Mouse (Mus musculus): Measurements from ENCODE around the gene Pold2. TPM values are rescaled to one million over a fixed set of nuclear protein-coding genes. Genes with fewer than 3 reads are reported as not detected.
A peak's percentile ranks its signal among the peaks of the same experiment; 100 is the strongest.

The Pold2 gene
- 10 to 100 TPM; 20.6 to 26.9 TPM for polyA plus RNA-seq (2017; shearing (Covaris generic))

DNA sequence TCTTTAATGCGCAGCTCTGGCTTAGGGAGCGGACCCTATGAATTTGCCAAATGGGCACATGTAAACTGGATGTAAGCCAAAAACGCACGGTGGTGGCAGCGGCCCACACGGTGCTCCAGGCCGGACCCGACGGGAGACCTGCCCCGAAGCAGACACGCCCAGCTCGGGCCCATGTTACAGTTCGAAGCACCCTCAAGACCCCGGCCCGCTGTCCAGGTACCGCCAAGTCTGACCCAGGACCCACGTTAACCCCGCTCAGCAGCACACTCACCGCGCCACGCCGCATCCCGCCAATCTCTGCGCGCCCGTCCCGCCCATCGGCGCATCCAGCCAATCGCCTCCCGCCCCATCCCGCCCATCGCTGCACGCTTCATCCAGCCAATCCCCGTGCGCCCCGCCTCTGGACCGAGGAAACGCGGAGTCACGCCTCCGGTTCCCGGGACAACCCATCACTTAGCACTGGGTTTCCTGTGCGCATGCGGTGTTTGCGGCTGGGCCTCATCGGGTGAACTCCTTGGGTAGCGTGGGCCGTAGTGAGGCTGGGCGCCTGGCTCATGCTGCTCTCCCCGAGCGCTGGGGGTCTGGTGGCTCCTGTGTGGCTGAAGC, at the start of gene Pold2:
Pold2 (minus strand) TSS at position 372 of the 606 bp plus-strand sequence.
- ATAC-seq: peak; percentile 97

DNA sequence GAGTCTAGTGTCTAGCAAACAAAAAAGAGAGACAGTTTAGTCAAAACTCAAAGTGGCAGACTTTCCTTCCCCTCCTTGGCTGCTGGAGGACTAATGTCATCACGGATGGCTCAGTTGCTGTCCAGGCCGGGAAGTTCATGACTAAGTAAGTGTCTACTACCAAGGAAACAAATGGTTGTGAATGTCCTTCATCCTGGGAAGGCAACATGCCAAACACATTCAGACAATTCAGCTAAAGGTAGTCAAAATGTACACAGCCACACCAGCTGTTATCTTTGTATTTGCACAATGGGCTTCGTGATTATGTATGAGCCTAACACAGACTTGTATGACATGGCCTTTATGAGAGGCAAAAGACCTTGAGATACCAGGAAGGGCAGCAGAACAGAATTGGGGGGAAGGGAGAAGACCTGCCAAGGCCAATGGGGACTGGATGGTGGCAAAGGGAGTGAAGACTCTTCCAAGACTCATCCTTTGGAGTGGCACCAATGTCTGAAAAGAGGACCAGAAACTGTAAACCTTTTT, 48.7 kb upstream of the Pold2 start:
- no peak for ATAC-seq

DNA sequence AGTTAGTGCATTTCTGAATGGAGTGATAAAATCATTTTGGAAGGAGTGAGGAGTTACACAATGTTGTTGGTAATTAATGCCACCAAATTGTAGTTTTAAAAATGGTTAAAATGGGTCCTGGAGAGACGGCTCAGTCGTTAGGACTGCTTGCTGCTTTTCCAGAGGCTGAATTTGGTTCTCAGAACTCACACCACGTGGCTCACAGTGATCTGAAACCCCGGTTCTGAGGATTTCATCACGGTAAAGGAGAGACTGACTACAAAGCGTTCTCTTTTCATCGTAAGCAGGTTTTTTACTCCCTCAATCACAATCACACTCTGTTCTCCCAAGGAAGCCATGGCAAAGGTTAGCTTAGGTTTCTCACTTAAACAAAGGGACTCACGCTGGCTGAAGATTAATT, 46.6 kb upstream of the Pold2 start:
- ATAC-seq: no peak

DNA sequence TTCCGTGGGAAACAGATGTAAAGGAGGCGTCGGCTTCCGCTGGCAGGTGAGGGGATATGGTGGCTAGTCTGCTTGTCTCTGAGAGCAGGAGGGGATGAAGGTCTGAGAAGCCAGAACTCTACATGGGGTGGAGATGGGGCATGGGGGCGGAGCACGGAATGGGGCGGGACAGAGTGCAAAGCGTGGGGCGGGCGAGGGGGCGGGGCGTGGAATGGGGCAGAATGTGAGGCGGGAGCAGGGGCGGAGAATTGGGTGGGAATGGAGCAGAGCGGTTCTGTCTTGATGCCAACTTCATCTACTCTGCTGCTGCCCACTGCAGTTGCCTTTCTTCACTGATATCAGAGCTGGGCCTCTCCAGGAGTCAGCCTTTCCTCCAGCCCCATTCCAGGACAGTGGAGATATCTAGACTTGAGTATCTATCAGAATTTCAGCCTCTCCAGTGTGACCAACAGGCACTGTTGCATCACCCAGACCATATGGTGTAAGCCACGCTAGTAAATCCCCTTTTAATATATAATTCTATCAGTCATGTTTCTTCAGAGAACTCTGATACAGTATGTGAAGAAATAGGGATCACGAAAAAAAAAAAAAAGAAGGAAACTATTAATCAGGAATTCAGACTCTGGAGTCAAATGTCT, 42.4 kb upstream of the Pold2 start:
- no peak for ATAC-seq

DNA sequence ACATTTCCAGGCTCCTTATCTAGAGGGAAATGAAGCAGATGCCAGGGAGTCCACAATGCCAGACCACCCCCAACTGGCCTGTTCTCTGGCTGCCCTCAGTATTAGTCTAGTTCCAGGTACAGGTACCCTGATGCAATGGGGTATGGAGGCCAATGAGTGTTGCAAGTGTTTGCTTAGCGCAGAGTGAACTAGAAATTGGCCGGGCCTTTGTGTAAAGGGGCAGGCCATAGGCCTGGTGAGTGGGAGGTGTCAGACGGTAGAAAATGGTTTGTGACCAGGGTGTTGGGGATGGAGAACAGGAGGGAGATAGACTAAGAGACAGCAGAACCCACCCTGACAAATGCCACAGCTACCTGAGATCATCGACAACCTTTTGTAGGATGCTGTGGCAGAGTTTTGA, 41.5 kb upstream of the Pold2 start:
- ATAC-seq: no peak

DNA sequence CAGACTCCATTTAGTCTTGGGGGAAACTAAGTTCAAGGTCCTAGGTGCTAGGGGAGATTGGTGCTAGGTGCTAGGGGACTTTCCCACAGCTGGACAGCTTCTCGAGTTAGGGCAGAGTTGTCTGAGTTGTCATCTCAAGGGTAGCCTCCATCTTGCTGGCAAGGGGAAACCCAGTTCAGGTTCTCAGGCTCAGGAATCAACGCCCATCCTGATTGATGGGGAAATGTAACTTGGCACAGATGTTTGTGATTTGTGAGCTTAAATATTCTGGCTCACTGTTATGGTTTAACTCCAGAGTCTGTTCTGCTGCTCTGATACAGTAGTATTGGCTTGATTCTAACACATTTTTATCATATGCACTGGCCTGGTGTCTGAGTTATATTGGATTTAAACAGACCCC, 40.0 kb upstream of the Pold2 start:
- ATAC-seq: no peak

DNA sequence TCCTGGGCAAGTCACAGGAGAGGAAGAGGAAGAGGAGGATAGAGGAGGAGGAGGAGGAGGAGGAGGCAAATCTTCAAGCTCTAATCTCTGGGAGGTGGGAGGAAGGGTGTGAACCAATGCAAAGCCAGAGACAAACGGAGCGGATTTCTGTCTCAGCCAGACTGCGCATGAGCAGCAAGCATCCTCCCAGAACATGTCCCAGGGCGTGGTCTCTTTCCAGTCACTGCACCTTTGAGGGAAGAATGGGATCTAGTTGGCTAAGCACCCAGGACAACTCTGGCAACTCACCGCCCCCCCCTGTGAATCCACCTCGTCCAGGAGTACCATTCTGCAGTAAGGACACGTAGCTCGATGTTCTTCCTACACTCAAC, 38.1 kb upstream of the Pold2 start:
- ATAC-seq: no peak

DNA sequence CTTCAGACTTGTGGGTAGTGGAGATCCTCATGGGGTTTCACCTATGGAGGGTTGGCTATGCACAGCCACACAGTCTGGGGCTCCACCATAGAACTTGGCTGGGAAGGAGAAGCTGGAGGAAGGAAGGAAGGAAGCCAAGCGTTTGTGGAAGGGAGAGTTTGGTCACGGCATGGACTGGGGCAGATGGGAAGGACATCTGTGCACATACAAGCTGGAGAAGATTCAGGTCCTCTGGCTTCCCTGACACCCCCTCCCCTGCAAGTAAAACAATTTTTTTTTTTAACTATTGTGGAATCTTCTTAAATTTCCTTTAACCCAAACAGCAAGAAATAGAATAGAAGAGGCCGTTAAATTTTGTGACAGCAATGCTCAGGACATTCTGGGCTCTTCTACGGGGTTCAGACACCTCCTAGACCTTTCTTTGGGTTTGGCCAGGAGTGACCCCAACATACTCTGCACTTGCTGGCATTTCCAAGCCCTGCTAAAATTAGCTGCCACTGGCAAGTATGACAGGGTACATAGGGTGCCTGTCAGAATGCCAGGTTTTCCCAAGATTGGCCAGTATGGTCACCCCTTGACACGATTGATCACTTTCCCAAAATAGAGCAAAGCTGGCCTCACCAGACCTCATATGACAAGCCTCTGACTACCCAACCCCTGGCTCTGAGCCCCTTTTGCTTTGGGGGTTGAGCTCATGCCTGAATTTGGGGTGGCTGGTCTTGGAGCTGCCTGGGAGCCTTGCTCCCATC, 37.5 kb upstream of the Pold2 start:
- ATAC-seq: no peak

DNA sequence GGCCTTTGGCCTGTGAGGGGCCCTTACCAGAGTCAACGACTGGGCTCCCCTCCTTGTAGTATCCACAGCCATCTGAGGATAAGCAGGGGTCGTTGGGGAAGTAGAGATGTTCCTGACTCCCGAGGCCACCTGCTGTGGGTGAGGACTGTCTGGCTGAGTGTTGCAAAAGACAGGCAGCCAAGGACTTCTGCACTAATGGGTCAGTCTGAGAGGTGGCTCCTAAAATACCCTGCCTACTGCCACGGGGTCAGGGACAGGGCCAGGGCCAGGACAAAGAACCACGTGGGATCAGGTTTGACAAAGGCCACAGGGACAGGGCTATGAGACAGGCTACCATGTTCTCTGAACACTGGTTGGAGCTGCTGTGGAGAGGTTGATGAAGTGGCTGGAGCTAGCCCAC, 36.8 kb upstream of the Pold2 start:
- ATAC-seq: no peak

DNA sequence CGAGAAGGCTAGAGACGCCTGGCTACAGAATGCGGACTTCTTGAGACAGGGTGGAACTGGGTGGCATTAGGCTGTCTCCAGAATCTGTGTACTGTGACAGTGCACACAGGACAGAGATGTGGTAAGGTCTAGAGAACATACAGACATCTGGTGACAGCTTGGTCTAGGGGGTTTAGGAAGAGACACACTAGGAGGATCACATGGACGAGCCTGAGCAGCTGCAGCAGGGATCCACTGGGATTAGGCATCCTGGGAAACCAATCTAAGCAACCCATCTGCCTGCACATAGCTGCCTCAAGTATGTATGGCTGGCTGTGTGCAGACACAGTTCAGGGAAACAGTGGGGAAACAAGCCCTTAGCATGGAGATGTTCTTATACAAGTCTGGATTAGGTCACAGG, 35.8 kb upstream of the Pold2 start:
- no peak for ATAC-seq

DNA sequence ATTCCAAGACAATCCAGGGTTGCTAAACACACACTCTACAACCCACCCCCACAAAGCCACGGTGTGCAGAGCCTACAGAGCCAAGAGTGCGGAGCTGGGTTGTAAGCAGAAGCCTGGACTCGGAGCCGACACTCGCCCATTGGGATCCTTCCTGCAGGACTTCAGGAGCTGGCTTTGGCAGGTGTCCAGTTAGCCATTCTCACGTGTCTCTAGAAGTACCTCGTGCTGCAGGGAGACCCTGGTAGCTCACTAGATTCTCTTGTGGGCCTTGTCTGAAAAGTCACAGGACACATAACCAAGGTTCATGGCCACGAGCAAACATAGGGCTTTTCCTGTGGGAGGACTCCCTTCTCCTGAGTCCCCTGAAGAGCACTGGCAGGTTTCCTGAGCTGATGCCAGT, 35.2 kb upstream of the Pold2 start:
- ATAC-seq: no peak

DNA sequence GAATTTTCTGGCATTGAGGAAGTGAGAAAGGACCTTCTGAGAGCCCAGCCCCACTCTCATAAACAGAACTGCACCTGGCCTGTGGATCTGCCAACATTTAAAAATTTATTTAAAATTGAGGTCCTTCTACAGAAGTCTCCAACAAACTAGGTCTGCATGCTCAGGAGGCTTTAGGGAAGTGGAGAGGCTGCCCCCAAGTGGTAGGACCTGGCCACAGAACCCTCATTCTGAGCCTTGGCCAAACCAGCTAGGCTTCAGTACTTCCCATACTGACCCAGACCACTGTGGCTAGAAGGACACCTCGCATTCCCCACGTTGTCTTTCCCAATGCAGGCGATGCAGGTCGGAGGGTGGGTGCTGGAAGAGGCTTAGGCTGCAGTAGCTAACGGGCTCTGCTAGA, 34.5 kb upstream of the Pold2 start:
- no peak for ATAC-seq

DNA sequence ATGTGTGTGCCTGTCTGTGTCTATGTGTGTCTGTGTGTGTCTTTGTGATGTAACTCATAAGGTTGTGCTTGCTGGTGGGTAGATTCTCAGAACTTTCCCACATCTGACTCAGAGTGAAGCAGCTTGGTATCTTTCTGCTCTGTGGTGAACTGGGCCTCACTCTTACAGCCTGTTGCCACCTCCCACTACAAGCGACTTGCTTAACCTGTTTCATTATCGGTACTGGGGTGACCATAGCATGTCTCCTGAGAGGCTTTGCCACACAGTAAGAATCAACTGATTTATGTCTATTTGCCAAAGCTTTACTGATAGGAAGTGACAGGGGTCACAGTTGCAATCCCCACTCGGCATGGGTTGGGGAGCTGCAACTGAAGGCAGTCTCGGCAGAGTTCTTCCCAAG, 30.6 kb upstream of the Pold2 start:
- ATAC-seq: no peak

DNA sequence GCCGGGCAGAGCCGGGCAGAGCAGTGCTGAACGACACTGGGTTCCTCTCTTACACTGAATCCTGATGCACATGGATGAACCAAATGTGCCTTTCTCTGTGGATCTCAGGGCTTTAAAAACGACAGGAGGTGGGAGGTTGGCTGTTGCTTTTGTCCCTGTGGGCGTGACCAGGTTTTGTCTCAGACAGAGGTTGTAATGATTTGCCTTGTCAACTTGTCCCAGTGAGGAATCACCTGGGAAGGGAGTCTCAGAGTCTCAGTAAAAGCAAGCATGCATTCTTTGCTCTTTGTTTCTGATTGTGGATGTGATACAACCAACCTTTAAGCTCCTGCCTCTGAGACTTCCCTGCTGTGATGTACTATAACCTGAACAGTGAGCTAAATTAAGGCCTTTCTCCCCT, 29.0 kb upstream of the Pold2 start:
- ATAC-seq: no peak

DNA sequence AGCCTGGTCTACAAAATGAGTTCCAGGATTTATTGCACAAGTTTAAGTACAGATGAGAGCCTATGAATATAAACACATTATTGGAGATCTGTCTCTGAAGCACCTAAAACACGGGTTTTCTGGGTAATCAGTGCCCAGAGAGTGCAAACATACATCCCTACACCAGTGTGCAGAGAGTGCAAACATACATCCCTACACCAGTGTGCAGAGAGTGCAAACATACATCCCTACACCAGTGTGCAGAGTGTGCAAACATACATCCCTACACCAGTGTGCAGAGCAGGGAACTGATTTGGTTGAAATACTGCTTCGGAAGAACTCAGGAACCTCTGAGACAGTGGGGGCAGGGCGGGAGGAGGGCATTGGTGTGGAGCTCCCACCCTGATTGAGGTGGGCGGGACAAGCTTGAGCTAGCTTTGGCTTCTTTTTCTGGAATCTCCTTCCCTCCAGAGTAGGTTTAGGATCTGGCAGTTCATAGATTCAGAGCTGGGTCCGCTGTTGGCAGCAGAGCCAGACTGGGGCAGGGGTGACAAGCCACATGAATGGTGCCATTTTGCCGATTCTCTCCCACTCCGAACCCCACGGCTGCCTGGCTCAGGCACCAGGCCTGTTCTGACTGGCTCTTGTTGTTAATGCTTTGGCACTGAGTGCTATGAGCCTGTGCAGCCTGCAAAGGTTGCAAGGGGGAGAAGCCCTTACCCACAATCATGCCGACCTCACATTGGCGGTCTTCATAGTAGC, 27.9 kb upstream of the Pold2 start:
- no peak for ATAC-seq

DNA sequence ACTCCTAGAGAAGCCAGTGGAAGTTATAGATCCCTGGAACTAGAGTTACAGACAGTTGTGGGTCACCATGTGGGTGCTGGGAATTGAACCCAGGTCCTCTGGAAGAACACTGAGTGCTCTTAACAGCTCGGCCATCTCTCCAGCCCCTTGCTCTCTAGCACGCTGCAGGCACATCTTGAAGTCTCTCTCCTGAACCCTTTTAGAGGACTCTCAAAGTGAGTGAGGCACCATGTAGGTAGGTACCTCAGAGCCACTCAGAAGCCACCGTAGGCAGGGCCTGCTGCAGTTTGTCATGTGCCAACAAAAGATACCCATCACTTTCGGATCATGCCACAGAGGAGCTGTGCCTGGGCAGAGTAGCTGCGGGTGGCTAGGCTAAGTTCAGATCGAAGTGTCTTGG, 26.8 kb upstream of the Pold2 start:
- no peak for ATAC-seq

DNA sequence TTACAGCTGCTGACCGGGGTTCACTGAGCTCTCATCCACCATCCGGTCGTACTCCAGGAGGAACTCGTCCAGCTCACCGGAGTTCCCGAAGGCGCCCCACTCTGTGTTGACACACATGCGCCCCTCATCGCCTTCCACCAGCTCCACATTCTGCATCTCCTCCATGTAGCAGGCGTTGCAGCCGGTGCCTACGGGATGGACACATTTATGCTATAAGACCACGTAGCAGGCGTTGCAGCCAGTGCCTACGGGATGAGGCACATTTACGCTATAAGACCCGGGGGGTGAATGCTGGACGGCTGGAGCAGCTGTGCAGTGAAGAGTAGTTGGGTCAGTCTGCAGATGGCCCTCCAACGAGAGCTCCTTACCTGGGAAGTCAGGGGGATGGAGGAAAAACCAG, 26.3 kb upstream of the Pold2 start:
- no peak for ATAC-seq

DNA sequence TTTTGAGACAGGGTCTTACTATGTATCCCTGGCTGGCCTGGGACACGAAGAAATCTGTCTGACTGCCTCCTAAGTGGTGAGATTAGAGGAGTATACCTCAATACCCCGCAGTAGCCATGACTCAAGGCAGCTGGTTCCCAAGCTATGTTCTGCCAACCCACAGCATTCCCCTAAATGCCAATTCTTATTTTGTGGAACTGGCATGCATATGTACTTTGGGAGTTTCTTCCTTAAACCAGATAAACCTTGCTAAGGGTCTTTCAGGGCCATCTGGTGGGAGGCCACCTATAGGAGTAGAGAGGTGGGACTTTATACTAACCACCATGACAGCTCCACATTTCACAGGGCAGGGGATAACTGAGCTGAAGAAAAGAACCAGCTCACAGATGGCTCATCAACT, 25.8 kb upstream of the Pold2 start:
- ATAC-seq: no peak

DNA sequence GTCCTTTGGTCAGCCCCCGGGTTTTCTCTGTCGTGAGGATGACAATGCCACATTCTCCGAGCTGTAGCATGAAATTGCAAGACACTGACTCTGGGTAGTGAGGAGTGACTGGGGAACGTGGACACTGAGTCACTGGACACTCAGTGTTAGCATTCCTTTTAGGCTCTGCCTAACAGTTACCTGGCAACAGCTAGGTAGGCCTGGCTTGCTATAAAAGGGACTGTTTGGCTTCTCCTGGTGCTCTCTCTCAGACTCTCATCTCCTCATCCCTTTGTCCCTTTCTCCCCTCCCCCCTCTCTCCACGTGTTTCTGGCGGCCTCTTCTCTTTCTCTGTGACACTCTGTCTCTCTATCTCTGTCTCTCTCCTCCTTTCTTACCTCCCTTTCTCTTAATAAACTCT, 24.3 kb upstream of the Pold2 start:
- ATAC-seq: no peak

DNA sequence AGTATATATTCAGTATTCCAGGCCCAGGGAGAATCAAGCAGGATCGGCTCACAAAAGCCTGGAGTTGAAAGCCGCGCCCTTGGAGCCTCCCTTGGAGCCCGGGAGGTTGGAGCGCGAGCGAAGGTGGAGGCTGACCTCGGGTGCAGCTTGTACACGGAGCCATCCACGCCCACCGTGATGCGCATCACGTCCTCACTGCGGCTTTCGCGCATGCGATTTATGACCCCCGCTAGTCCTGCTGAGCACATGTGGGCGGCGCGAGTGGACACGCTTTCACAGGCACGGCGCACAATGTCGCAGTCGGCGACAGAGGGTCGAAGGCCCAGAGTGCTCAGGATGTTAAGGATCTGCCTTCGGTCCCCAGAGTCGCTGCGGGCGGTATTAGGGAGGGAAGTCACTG, 23.9 kb upstream of the Pold2 start:
- no peak for ATAC-seq

DNA sequence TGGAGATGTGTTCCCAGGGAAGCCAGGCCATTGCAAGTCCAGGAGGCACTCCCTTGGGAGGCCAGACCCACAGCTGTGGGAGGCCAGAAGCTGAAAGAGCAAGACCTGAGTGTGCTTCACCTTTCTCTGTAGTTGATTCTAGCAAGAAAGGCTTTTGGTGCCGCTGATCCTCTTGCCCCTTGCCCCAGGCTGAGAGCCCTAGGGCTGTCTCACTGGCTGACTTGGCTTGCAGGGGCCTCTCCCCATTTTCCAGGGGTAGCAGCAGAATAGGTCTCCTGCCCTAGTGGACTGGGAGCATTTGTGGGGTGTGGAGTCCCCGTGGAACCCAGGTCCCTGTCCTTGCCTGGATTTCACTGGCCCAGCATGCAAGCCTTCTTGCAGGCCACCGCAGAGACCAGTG, 23.2 kb upstream of the Pold2 start:
- no peak for ATAC-seq

DNA sequence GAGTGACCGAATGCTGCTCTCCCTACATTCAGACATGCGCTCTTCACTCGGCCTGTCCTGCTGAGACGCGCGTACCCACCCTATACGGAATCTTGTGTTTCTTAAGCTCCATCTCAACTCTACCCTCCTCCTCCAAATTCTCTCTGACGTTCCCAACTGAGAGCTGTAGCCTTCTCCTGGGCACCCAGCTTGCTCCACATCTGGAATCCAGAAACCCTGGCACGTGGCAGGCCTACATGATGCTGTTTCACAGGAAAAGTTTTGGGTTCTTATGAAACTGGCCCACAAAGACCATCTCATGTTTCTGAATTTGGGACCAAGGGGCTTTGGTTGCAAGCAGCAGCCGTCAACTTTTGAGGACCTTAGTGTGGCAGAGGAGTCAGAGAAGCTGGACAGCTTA, 21.2 kb upstream of the Pold2 start:
- ATAC-seq: no peak

DNA sequence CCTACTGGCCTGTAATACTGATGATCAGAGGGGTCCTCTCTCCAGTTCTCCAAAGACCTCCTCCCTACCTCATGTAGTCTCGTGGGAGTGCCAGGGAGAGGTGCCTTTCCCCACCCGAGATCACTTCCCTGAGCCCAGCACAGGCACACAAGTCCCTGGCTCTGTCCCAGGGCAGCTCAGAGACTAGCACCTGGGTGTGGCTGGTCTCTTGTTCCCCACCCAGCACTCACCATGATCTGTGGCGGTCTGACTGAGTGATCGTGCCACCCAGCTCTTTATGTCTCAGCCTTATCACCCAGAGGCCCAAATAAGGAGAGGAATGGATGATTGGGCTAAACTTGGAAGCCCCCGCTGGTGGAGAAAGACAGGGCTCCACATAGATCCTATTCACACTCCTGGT, 20.4 kb upstream of the Pold2 start, which contains the start of gene Myl7:
Myl7 (minus strand) TSS at position 252 of the 400 bp plus-strand sequence.
- ATAC-seq: no peak
